Mouse (Mus musculus) heart, postnatal 0 days (tissue): ENCODE measurements around the gene Ttc21a.

Experiments
- CTCF ChIP-seq: IDR thresholded peaks from 2 replicates; pipeline ENCODE4 v1.5.1; 2016; ENCODE audit warnings: antibody characterized with exemption, control low read depth, low read depth
- EP300 ChIP-seq: IDR thresholded peaks from 2 replicates; pipeline ENCODE4 v1.6.1; 2016; ENCODE audit warnings: antibody characterized with exemption, low read depth

GRCm38 (mm10) chr9:119902410-119903151 lies 34.8 kb upstream of the Ttc21a start:
- TF ChIP-seq CTCF (no peak), EP300 (no peak)
